Mouse (Mus musculus) heart, embryonic 15.5 days (tissue): Measurements from ENCODE around the gene Lzts3. TPM values are rescaled to one million over a fixed set of nuclear protein-coding genes. Genes with fewer than 3 reads are reported as not detected.

Experiments
- ATAC-seq: fragments of 200-750 bp; cut with Nextera tagmentation; replicated peaks from 2 replicates; pipeline ENCODE4 v1.8.0; 2017; ENCODE audit warnings: low read depth, moderate TSS enrichment; ENCODE audit not compliant: insufficient number of reproducible peaks, insufficient read depth, low FRiP score
- H3K27ac ChIP-seq: fragments of 300-500 bp; sonication (generic); 2 replicates; pipeline ENCODE4 v1.5.1; 2015; ENCODE audit warnings: mild to moderate bottlenecking, inconsistent platforms
- H3K27me3 ChIP-seq: fragments of 300-500 bp; sonication (generic); 2 replicates; pipeline ENCODE4 v1.6.1; 2015; ENCODE audit warnings: inconsistent platforms
- H3K36me3 ChIP-seq: fragments of 300-500 bp; sonication (generic); 2 replicates; pipeline ENCODE4 v1.6.1; 2015; ENCODE audit warnings: mild to moderate bottlenecking, inconsistent platforms
- H3K4me1 ChIP-seq: fragments of 300-500 bp; sonication (generic); replicated peaks from 2 replicates; pipeline ENCODE4 v1.6.1; 2015; ENCODE audit warnings: inconsistent platforms
- H3K4me2 ChIP-seq: fragments of 300-500 bp; sonication (generic); 2 replicates; pipeline ENCODE4 v1.6.1; 2015; ENCODE audit warnings: inconsistent platforms, mild to moderate bottlenecking, moderate library complexity
- H3K4me3 ChIP-seq: fragments of 300-500 bp; sonication (generic); 2 replicates; pipeline ENCODE4 v1.5.1; 2015; ENCODE audit warnings: mild to moderate bottlenecking, inconsistent platforms
- H3K9ac ChIP-seq: fragments of 300-500 bp; sonication (generic); 2 replicates; pipeline ENCODE4 v1.6.1; 2015; ENCODE audit warnings: mild to moderate bottlenecking, inconsistent platforms
- H3K9me3 ChIP-seq: fragments of 300-500 bp; sonication (generic); replicated peaks from 2 replicates; pipeline ENCODE4 v1.6.1; 2016; ENCODE audit warnings: inconsistent platforms
- WGBS: fragments of 180-500 bp; shearing (Covaris S2); methylation state at CpG from one replicate; pipeline ENCODE4 v1.1.7; 2015; ENCODE audit warnings: mixed read lengths; 5-methylcytosine and 5-hydroxymethylcytosine counted together
- polyA plus RNA-seq: library from polyadenylated mRNA; unstranded; fragments of >200 nt; fragmentation: Nextera tagmentation; extraction: Ambion mirVana; gene quantifications from 2 replicates; pipeline ENCODE4 v1.2.1, GENCODE M21; 2015

Lzts3 gene
- polyA plus RNA-seq, 1 experiment from 2014 or later: 1.8 TPM

DNA sequence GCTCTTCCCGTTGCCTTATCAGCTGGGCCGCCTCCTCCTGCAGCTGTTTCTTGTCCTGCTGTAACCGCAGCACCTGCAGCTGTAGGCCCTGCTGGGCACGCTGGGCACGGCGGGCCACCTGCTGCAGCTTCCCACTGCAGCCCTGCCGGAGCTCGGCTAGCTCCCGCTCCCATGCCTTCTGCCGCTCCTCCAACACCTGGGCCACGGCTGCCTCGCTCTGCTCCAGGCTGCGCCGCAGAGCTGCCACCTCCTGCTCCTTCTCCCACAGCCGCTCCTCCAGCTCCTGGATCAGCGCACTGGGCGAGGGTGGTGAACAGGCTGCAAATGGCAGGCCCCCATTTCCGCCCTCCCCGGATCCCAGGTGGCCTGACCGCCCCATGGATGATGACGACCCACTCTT is 6.8 kb downstream of the Lzts3 start:
- Histone ChIP-seq H3K4me2 (peak overlapping the region; percentile 91), H3K27ac (no peak overlapping the region), H3K36me3 (no peaks in the 10 kb centered on the region), H3K4me1 (peaks cover 23% of the 10 kb centered on the region), H3K4me3 (peak overlapping the region; percentile 55), H3K27me3 (peaks cover 76% of the 10 kb centered on the region), H3K9ac (no peak overlapping the region), H3K9me3 (no peaks in the 10 kb centered on the region)
- no peak for ATAC-seq
- WGBS: 19% methylated on average over 21 of the region's 21 CpGs

GRCm38 (mm10) chr2:130634739-130635411 is 7.7 kb downstream of the Lzts3 start:
- peaks cover 72% of the 10 kb centered on the region for H3K27me3 ChIP-seq
- 2% methylated on average over 38 of the region's 38 CpGs for WGBS
- H3K4me3 ChIP-seq: peak overlapping the region; percentile 55
- H3K9ac ChIP-seq: peak overlapping the region; percentile 56
- no peak overlapping the region for H3K27ac ChIP-seq
- peak; percentile 48 for ATAC-seq
- peaks cover 23% of the 10 kb centered on the region for H3K4me1 ChIP-seq
- no peaks in the 10 kb centered on the region for H3K36me3 ChIP-seq
- H3K4me2 ChIP-seq: peak overlapping the region; percentile 91
- H3K9me3 ChIP-seq: no peaks in the 10 kb centered on the region

DNA sequence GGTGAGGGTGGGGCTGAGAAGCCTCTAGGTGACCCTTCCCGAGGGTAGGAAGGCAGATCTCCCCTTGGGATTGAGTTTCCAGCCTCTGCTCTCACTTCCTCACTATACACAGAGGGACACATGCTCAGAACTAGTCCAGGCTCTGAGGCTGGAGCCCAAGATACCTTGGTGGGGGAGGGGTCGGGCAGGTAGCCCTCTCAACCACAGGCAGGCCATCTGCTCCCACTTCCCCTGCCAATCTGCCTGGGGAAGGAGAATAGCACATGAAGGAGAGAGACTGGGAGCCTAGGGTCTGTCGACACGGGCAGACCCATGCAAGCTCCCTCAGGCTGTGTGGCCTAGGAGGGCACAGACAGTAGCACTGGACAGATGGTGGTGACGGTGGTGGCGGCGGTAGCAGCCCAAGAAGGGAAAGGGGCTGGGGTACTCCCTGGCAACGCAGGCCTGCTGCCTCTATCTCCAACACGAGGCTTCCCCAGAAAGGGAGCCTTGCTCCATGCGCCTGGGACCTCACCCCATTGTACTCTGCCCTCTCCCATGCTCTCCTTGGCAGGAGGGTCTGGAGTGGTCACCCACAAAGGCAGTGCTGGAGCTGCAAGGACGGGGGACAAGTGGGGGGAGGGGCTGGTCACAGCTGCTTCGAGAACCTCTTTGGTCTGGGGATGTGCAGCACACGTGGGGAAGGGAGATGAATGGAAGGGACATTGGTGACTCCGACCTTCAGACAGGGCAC is 8.4 kb downstream of the Lzts3 start:
- 15% methylated on average over 14 of the region's 14 CpGs for WGBS
- H3K4me3 ChIP-seq: peak overlapping the region; percentile 55
- no peaks in the 10 kb centered on the region for H3K36me3 ChIP-seq
- H3K27me3 ChIP-seq: peaks cover 67% of the 10 kb centered on the region
- peak overlapping the region; percentile 56 for H3K9ac ChIP-seq
- peak overlapping the region; percentile 91 for H3K4me2 ChIP-seq
- peaks cover 25% of the 10 kb centered on the region for H3K4me1 ChIP-seq
- H3K9me3 ChIP-seq: no peaks in the 10 kb centered on the region
- H3K27ac ChIP-seq: no peak overlapping the region
- ATAC-seq: no peak

DNA sequence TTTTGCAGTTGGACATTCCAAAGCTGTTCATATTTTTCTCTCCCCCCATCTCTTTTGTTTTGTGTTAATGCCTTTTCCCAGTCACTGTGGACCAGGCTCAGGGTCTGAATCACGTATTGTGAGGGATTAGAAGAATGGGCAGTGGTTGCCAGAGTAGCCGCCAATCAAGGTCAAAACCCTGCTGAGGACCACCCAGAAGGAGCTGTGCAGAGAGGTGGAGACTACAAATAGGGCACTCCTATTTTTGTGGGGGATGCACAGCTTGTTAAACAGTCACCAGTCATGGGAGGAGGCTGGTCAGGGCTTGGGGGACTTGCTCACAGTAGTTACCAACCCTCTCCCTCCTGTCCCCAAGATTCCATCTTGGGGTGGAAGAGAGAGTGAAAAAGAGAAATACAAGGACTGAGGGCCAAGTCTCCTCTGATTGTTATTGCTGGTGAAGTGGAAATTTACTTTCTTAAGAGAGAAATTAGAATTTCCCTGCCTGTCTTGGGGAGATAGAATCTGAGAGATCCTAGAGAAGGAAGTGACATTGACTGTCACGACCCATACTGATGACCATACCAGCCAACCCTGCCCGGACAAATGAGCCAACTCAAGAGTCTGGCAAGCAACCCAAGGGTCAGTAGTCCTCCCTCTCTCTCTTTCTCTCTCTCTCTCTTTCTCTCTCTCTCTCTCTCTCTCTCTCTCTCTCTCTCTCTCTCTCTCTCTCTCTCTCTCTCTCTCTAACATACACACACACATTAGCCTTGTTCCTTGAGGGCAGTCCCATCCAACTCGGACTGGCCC is 9.5 kb downstream of the Lzts3 start:
- Histone ChIP-seq H3K27me3 (peaks cover 57% of the 10 kb centered on the region), H3K9me3 (no peaks in the 10 kb centered on the region)
- 56% methylated on average over 5 of the region's 5 CpGs for WGBS

DNA sequence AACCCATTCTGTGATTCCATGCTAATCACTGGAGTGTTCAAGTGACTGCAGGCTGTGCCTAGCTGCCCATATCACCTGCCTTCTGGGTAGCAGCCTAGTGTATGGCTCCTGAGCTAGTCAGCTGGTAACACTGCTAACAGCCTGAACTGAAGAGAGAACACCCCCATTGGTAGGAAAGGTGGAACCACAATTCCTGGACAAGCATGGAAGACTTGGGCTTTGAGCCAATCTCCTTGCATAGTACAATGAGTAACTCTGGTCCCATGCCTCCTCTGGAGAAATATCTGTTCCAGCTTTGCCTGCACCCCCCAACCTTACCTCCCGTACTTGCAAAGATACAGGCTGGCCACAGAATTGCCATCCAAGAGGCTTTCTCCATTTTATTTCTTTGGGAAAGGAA is 10.2 kb downstream of the Lzts3 start:
- H3K27me3 ChIP-seq: peaks cover 50% of the 10 kb centered on the region
- H3K36me3 ChIP-seq: peaks cover 2% of the 10 kb centered on the region
- H3K9me3 ChIP-seq: no peaks in the 10 kb centered on the region
- WGBS: 75% methylated on average over 1 of the region's 1 CpGs
- no peak overlapping the region for H3K27ac ChIP-seq
- H3K4me3 ChIP-seq: no peak overlapping the region
- no peak overlapping the region for H3K4me2 ChIP-seq
- no peak overlapping the region for H3K9ac ChIP-seq
- no peak for ATAC-seq
- peaks cover 33% of the 10 kb centered on the region for H3K4me1 ChIP-seq

More for the DNA sequence above, 9.5 kb downstream of the Lzts3 start:
- Histone ChIP-seq H3K4me2 (no peak overlapping the region), H3K9ac (no peak overlapping the region), H3K4me3 (no peak overlapping the region), H3K36me3 (no peaks in the 10 kb centered on the region), H3K27ac (no peak overlapping the region), H3K4me1 (peaks cover 33% of the 10 kb centered on the region)
- no peak for ATAC-seq

DNA sequence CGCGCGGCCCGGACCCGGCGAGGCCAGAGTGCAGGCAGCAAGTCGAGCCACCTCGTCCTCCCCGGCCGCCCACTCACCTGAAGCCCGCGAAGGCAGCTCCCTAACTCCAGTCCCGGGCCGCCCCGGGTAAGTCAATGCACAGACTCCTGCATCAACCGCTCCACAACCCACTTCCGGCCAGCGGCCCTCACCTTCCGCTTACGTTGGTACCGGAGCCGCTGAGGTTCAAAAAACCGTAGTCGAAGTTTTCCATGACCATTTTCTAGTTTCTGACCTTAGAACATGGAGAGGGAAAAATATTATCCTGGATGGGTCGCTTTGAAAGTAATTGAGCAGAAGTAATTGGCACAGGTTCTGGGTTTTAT is 12.8 kb downstream of the Lzts3 start, which contains the start of the genes Fastkd5 and Ubox5:
Gene Fastkd5, minus strand, starts transcription at position 189 of the 365 bp plus-strand sequence.
Gene Ubox5, minus strand, starts transcription at position 200 of the 365 bp plus-strand sequence.
- peak; percentile 74 for ATAC-seq
- WGBS: under 1% methylated on average over 25 of the region's 25 CpGs

GRCm38 (mm10) chr2:130629080-130629838 is 13.3 kb downstream of the Lzts3 start:
- Histone ChIP-seq H3K9me3 (no peaks in the 10 kb centered on the region), H3K27ac (peak overlapping the region; percentile 67), H3K4me2 (peak overlapping the region; percentile 79), H3K27me3 (peaks cover 18% of the 10 kb centered on the region), H3K4me1 (peaks cover 12% of the 10 kb centered on the region), H3K9ac (peak overlapping the region; percentile 85), H3K4me3 (peak overlapping the region; percentile 90), H3K36me3 (peaks cover 12% of the 10 kb centered on the region)
- ATAC-seq: peak; percentile 25
- 1% methylated on average over 37 of the region's 37 CpGs for WGBS

More for the DNA sequence above, 12.8 kb downstream of the Lzts3 start, which contains the start of the genes Fastkd5 and Ubox5:
- H3K4me1 ChIP-seq: peaks cover 18% of the 10 kb centered on the region
- H3K9ac ChIP-seq: peak within 1 kb of the TSS; percentile 85
- H3K4me2 ChIP-seq: peak within 1 kb of the TSS; percentile 79
- peaks cover 24% of the 10 kb centered on the region for H3K27me3 ChIP-seq
- no peaks in the 10 kb centered on the region for H3K9me3 ChIP-seq
- peaks cover 12% of the 10 kb centered on the region for H3K36me3 ChIP-seq
- peak within 1 kb of the TSS; percentile 90 for H3K4me3 ChIP-seq
- H3K27ac ChIP-seq: peak within 1 kb of the TSS; percentile 67

- Histone ChIP-seq H3K27me3 (peaks cover 10% of the 10 kb centered on the region; the same call in 1 of the 2 replicates), H3K4me3 (peak overlapping the region; percentile 90), H3K27ac (no peak overlapping the region), H3K9me3 (no peaks in the 10 kb centered on the region), H3K36me3 (peaks cover 12% of the 10 kb centered on the region), H3K9ac (no peak overlapping the region), H3K4me1 (peaks cover 10% of the 10 kb centered on the region), H3K4me2 (peak overlapping the region; percentile 79)
- WGBS: 58% methylated on average over 3 of the region's 3 CpGs
- no peak for ATAC-seq
Measured at GRCm38 (mm10) chr2:130628424-130628823, 14.2 kb downstream of the Lzts3 start.

DNA sequence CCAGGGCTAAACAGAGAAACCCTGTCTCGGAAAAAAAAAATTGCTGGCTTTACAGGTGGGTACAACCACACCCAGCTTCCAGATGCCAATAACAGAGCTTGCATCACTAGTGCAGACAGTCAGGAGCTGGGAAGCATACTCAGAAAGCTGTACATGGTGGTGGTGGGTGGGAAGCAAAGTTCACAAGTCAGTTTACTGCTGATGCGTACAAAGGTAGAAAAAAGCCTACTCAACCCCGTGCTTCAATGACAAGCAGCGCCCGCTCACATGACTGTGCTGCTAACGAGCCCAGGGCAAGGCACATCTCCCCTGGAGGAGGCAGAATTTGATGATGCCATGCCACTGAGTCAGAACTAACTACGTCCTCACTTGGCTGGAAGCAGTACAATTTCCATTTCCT is 23.6 kb downstream of the Lzts3 start:
- no peak overlapping the region for H3K4me2 ChIP-seq

DNA sequence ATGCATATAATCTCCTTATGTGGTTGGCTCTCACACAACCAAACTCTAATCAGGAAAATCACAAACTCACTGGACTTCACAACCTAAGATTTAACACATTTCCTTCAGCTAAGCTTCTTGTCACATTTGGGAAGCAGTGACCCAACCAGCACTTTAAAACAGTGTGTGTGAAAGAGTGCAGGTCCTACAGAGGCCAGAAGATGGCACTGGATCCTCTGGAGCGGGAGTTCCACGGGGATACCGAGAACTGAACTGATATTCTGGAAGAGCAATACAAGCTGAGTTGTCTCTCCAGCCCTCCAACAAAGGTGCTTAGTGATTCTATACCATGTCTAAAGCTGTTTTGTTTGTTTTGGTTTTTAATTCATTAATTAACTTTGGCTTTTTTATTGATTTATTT is 29.5 kb downstream of the Lzts3 start:
- H3K36me3 ChIP-seq: peaks cover 35% of the 10 kb centered on the region
- no peak overlapping the region for H3K27ac ChIP-seq
- ATAC-seq: no peak
- H3K4me1 ChIP-seq: no peaks in the 10 kb centered on the region
- no peaks in the 10 kb centered on the region for H3K27me3 ChIP-seq
- no peak overlapping the region for H3K4me2 ChIP-seq
- no peaks in the 10 kb centered on the region for H3K9me3 ChIP-seq
- H3K4me3 ChIP-seq: no peak overlapping the region
- H3K9ac ChIP-seq: no peak overlapping the region
- 69% methylated on average over 3 of the region's 3 CpGs for WGBS

More for the DNA sequence above, 23.6 kb downstream of the Lzts3 start:
- 85% methylated on average over 7 of the region's 7 CpGs for WGBS
- H3K27me3 ChIP-seq: no peaks in the 10 kb centered on the region
- H3K36me3 ChIP-seq: peaks cover 39% of the 10 kb centered on the region
- H3K27ac ChIP-seq: no peak overlapping the region
- no peak overlapping the region for H3K4me3 ChIP-seq
- H3K9ac ChIP-seq: no peak overlapping the region
- H3K4me1 ChIP-seq: no peaks in the 10 kb centered on the region
- H3K9me3 ChIP-seq: no peaks in the 10 kb centered on the region
- no peak for ATAC-seq
